Mouse (Mus musculus): ENCODE data around the gene Marveld1. TPM values are rescaled to one million over a fixed set of nuclear protein-coding genes. Genes with fewer than 3 reads are reported as not detected.

Marveld1 gene
- 10 to 100 TPM; 11.7 to 13.5 TPM for total RNA-seq (2021)

- intact Hi-C loops (cut with DNase I): loop anchor here (5.0 kb wide), 1 partner anchor 110 kb away; the partner anchor contains the start of gene Ankrd2
- peak in 1 of 2 experiments; percentile 86 for DNase-seq (ENCODE audit: extremely low spot score in 1 of 2, low spot score in 2 of 2)
Measured at GRCm38 (mm10) chr19:42147170-42147768, at the start of gene Marveld1. Gene Marveld1 (plus strand): TSS chr19:42147400.

- intact Hi-C loops (cut with DNase I): no loop called here
- DNase-seq (ENCODE audit: extremely low spot score in 1 of 2, low spot score in 2 of 2): no peak
Measured at GRCm38 (mm10) chr19:42099406-42099805, 47.8 kb upstream of the Marveld1 start.

- no peak for DNase-seq (ENCODE audit: extremely low spot score in 1 of 2, low spot score in 2 of 2)
- intact Hi-C loops (cut with DNase I): no loop called here
Measured at GRCm38 (mm10) chr19:42104681-42105080, 42.5 kb upstream of the Marveld1 start.

GRCm38 (mm10) chr19:42115783-42116335, 31.3 kb upstream of the Marveld1 start:
- DNase-seq (ENCODE audit: extremely low spot score in 1 of 2, low spot score in 2 of 2): no peak
- intact Hi-C loops (cut with DNase I): no loop called here

- no peak for DNase-seq (ENCODE audit: extremely low spot score in 1 of 2, low spot score in 2 of 2)
- intact Hi-C loops (cut with DNase I): no loop called here
Measured at GRCm38 (mm10) chr19:42118142-42118541, 29.1 kb upstream of the Marveld1 start.

- no peak for DNase-seq (ENCODE audit: extremely low spot score in 1 of 2, low spot score in 2 of 2)
- intact Hi-C loops (cut with DNase I): no loop called here
Measured at GRCm38 (mm10) chr19:42118596-42118995, 28.6 kb upstream of the Marveld1 start.

- intact Hi-C loops (cut with DNase I): no loop called here
- no peak for DNase-seq (ENCODE audit: extremely low spot score in 1 of 2, low spot score in 2 of 2)
Measured at GRCm38 (mm10) chr19:42120451-42120850, 26.7 kb upstream of the Marveld1 start.

- intact Hi-C loops (cut with DNase I): no loop called here
- no peak for DNase-seq (ENCODE audit: extremely low spot score in 1 of 2, low spot score in 2 of 2)
Measured at GRCm38 (mm10) chr19:42124684-42125083, 22.5 kb upstream of the Marveld1 start.

- intact Hi-C loops (cut with DNase I): no loop called here
- no peak for DNase-seq (ENCODE audit: extremely low spot score in 1 of 2, low spot score in 2 of 2)
Measured at GRCm38 (mm10) chr19:42125501-42126218, 21.5 kb upstream of the Marveld1 start.

GRCm38 (mm10) chr19:42126219-42126605, 21.0 kb upstream of the Marveld1 start:
- intact Hi-C loops (cut with DNase I): no loop called here
- DNase-seq (ENCODE audit: extremely low spot score in 1 of 2, low spot score in 2 of 2): no peak

GRCm38 (mm10) chr19:42127024-42127423, 20.2 kb upstream of the Marveld1 start:
- intact Hi-C loops (cut with DNase I): no loop called here
- DNase-seq (ENCODE audit: extremely low spot score in 1 of 2, low spot score in 2 of 2): no peak

- intact Hi-C loops (cut with DNase I): no loop called here
- no peak for DNase-seq (ENCODE audit: extremely low spot score in 1 of 2, low spot score in 2 of 2)
Measured at GRCm38 (mm10) chr19:42128052-42128740, 19.0 kb upstream of the Marveld1 start.

GRCm38 (mm10) chr19:42128787-42129508, 18.3 kb upstream of the Marveld1 start, which contains the start of gene Avpi1:
Gene Avpi1 (minus strand): TSS chr19:42129059.
- peak; percentile 98 to 99 for DNase-seq (ENCODE audit: extremely low spot score in 1 of 2, low spot score in 2 of 2)
- intact Hi-C loops (cut with DNase I): no loop called here

- DNase-seq (ENCODE audit: extremely low spot score in 1 of 2, low spot score in 2 of 2): no peak
- intact Hi-C loops (cut with DNase I): no loop called here
Measured at GRCm38 (mm10) chr19:42129509-42130293, 17.5 kb upstream of the Marveld1 start.

- intact Hi-C loops (cut with DNase I): no loop called here
- no peak for DNase-seq (ENCODE audit: extremely low spot score in 1 of 2, low spot score in 2 of 2)
Measured at GRCm38 (mm10) chr19:42130294-42130606, 16.9 kb upstream of the Marveld1 start.

- intact Hi-C loops (cut with DNase I): no loop called here
- no peak for DNase-seq (ENCODE audit: extremely low spot score in 1 of 2, low spot score in 2 of 2)
Measured at GRCm38 (mm10) chr19:42131101-42131500, 16.1 kb upstream of the Marveld1 start.

GRCm38 (mm10) chr19:42135070-42135469, 12.1 kb upstream of the Marveld1 start:
- intact Hi-C loops (cut with DNase I): no loop called here

GRCm38 (mm10) chr19:42136126-42136525, 11.1 kb upstream of the Marveld1 start:
- DNase-seq (ENCODE audit: extremely low spot score in 1 of 2, low spot score in 2 of 2): no peak
- intact Hi-C loops (cut with DNase I): no loop called here

More at GRCm38 (mm10) chr19:42135070-42135469, 12.1 kb upstream of the Marveld1 start:
- DNase-seq (ENCODE audit: extremely low spot score in 1 of 2, low spot score in 2 of 2): no peak

All from left cerebral cortex, postnatal 10 days (tissue).